Mouse (Mus musculus) ES-Bruce4 (cell line): ENCODE data around the gene Dctn5.

Experiments
- CTCF ChIP-seq: IDR thresholded peaks from one replicate; pipeline ENCODE4 v1.8.1; 2011; ENCODE audit warnings: low read depth, low read length
- POLR2A ChIP-seq: IDR thresholded peaks from one replicate; pipeline ENCODE4 v1.8.1; 2011; ENCODE audit warnings: low read length; ENCODE audit not compliant: insufficient read depth

DNA sequence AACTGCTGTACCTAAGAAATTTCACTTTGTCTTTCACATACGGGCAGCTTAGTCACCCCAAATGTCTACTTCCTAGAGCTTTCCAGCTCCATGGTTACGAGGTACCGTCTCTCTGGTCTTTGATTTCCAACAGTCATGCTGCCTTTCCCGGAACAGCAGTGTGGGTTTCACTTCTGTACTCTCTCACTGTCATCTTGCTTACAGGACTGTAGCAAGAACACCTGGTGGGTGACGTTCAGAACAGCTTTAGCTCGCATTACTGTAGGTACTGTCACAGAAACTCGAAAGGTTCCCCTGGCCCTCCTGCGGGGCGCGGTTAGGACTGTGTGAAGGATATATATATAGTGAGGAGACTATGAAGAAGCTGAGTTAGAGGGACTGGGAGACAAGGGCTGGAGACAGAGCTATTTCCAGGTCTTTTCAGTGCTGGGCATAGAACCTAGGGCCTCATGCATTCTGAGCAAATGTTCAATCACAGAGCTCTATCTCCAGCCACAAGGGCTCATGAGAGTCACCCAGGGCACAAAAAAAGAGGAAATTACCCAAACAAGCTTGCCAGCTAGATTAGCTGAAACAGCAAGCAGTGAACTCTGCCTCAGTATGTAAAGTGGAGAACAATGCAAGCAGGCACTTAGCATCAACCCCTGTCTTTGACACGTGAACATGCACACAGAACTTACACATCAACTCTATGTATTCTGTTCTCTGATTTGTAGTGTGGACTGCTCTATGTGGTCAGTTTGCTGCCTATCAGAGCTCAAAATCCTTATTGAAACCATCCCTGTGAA lies 45.5 kb upstream of the Dctn5 start:
- TF ChIP-seq POLR2A = no peak
- no peak for TF ChIP-seq CTCF
